Mouse (Mus musculus) gastrocnemius, postnatal 10 days (tissue): ENCODE data around the gene Fam102a. TPM values are rescaled to one million over a fixed set of nuclear protein-coding genes. Genes with fewer than 3 reads are reported as not detected.
A peak's percentile ranks its signal among the peaks of the same experiment; 100 is the strongest.

ENCODE experiments used
- DNase-seq: peaks from one replicate; pipeline ENCODE4 v3.0.0; 2021; ENCODE audit warnings: mixed read lengths
- total RNA-seq, 2 experiments: library from RNA; stranded (reverse); gene quantifications; 2 replicates each; pipeline ENCODE4 v1.2.3; 2021

Fam102a gene
- total RNA-seq, 2 experiments from 2014 or later, result 5.5 to 8.6 TPM

GRCm38 (mm10) chr2:32546951-32547350 is 11.8 kb downstream of the Fam102a start:
- DNase-seq, result no peak

- DNase-seq, result no peak
Observed at GRCm38 (mm10) chr2:32547380-32547779, 12.2 kb downstream of the Fam102a start.

- DNase-seq, result peak; percentile 66
Observed at GRCm38 (mm10) chr2:32547964-32548739, 13.0 kb downstream of the Fam102a start.

GRCm38 (mm10) chr2:32549171-32549570 is 14.0 kb downstream of the Fam102a start:
- no peak for DNase-seq

- peak; percentile 87 for DNase-seq
Observed at GRCm38 (mm10) chr2:32549764-32550163, 14.6 kb downstream of the Fam102a start.

- no peak for DNase-seq
Observed at GRCm38 (mm10) chr2:32551236-32551635, 16.1 kb downstream of the Fam102a start.

GRCm38 (mm10) chr2:32553592-32554148 is 18.5 kb downstream of the Fam102a start:
- DNase-seq, result no peak

- no peak for DNase-seq
Observed at GRCm38 (mm10) chr2:32555484-32555883, 20.4 kb downstream of the Fam102a start.

- DNase-seq, result no peak
Observed at GRCm38 (mm10) chr2:32556019-32556418, 20.9 kb downstream of the Fam102a start.

GRCm38 (mm10) chr2:32559570-32559969 is 24.4 kb downstream of the Fam102a start:
- DNase-seq, result no peak

GRCm38 (mm10) chr2:32566536-32567063 is 31.5 kb downstream of the Fam102a start:
- DNase-seq, result peak; percentile 59

GRCm38 (mm10) chr2:32568149-32568548 is 33.0 kb downstream of the Fam102a start:
- DNase-seq, result peak; percentile 51

- DNase-seq, result no peak
Observed at GRCm38 (mm10) chr2:32568941-32569340, 33.8 kb downstream of the Fam102a start.

GRCm38 (mm10) chr2:32570698-32571494 is 35.8 kb downstream of the Fam102a start, which contains the start of gene Dpm2:
Dpm2 (plus strand) TSS chr2:32570858.
- peak; percentile 86 for DNase-seq

- no peak for DNase-seq
Observed at GRCm38 (mm10) chr2:32572196-32572595, 37.1 kb downstream of the Fam102a start.

GRCm38 (mm10) chr2:32574497-32574896 is 39.4 kb downstream of the Fam102a start, which contains the start of gene Pip5kl1:
Pip5kl1 (plus strand) TSS chr2:32574797.
- DNase-seq, result no peak

- DNase-seq, result peak; percentile 38
Observed at GRCm38 (mm10) chr2:32574901-32575585, 39.9 kb downstream of the Fam102a start.

GRCm38 (mm10) chr2:32575586-32576160 is 40.5 kb downstream of the Fam102a start, which contains the start of gene 9430097D07Rik:
9430097D07Rik (minus strand) TSS chr2:32575684.
- no peak for DNase-seq

- DNase-seq, result no peak
Observed at GRCm38 (mm10) chr2:32576532-32576931, 41.4 kb downstream of the Fam102a start.

GRCm38 (mm10) chr2:32578146-32579046 is 43.3 kb downstream of the Fam102a start:
- DNase-seq, result peak; percentile 48
